Mouse (Mus musculus): ENCODE measurements around the gene Scaper. TPM values are rescaled to one million over a fixed set of nuclear protein-coding genes. Genes with fewer than 3 reads are reported as not detected.

Scaper gene
- polyA plus RNA-seq, 1 experiment from 2014 or later = 12.2 TPM

- ATAC-seq (ENCODE audit: insufficient number of reproducible peaks, insufficient read depth, low FRiP score, low TSS enrichment, low read depth) = peak; percentile 30; the same call in 1 of the 2 replicates
- Histone ChIP-seq H3K36me3 (no peaks in the 10 kb centered on the region), H3K4me2 (peak overlapping the region; percentile 51), H3K27me3 (peaks cover 86% of the 10 kb centered on the region), H3K27ac (no peak overlapping the region), H3K4me1 (replicated peaks) (peaks cover 57% of the 10 kb centered on the region), H3K9me3 (no peaks in the 10 kb centered on the region), H3K9ac (replicated peaks) (no peak overlapping the region), H3K4me3 (replicated peaks) (peak overlapping the region; percentile 27)
- 2% methylated on average over 63 of the region's 63 CpGs for WGBS
Observed at GRCm38 (mm10) chr9:55546176-55547010, 391.5 kb downstream of the Scaper start.

DNA sequence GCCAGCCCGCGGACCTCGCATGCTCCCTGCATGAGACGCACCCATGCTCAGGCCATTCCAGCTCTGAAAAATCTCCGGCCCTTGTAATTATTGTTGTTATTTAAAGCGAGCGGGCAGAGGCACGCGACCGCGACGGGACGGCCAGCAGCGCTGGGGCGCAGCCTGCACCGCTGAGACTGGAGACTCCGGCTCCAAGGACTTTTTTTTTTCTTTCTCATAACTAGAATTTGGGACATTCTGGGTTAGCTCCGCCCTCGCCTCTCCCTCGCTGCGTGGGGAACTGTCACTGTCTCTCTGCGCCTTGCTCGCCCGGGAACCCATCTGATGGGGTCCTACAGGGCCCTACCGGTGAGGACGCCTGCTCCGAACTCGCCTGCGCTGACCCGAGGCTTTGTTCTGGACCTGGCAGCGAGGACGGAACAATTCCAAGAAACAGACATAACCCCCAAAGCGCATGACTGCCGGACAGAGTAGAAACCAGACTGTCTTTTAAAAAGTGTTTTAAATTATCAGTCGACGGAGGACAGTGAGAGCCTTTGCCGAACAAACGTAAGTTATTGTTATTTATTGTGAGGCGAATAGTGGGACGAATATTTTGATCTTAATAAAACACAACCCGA is 392.3 kb downstream of the Scaper start:
- Histone ChIP-seq H3K36me3 (no peaks in the 10 kb centered on the region), H3K4me1 (replicated peaks) (peaks cover 58% of the 10 kb centered on the region), H3K27me3 (peaks cover 92% of the 10 kb centered on the region), H3K27ac (no peak overlapping the region), H3K4me3 (replicated peaks) (peak overlapping the region; percentile 27), H3K9ac (replicated peaks) (no peak overlapping the region), H3K4me2 (peak overlapping the region; percentile 51), H3K9me3 (no peaks in the 10 kb centered on the region)
- WGBS = 6% methylated on average over 41 of the region's 41 CpGs
- ATAC-seq (ENCODE audit: insufficient number of reproducible peaks, insufficient read depth, low FRiP score, low TSS enrichment, low read depth) = no peak

- no peak for ATAC-seq (ENCODE audit: insufficient number of reproducible peaks, insufficient read depth, low FRiP score, low TSS enrichment, low read depth)
- peaks cover 60% of the 10 kb centered on the region for H3K4me1 ChIP-seq (replicated peaks)
- no peaks in the 10 kb centered on the region for H3K36me3 ChIP-seq
- H3K27ac ChIP-seq = no peak overlapping the region
- peaks cover 97% of the 10 kb centered on the region for H3K27me3 ChIP-seq
- 1% methylated on average over 30 of the region's 30 CpGs for WGBS
- no peaks in the 10 kb centered on the region for H3K9me3 ChIP-seq
- peak overlapping the region; percentile 51 for H3K4me2 ChIP-seq
- H3K9ac ChIP-seq (replicated peaks) = no peak overlapping the region
- peak overlapping the region; percentile 27 for H3K4me3 ChIP-seq (replicated peaks)
Observed at GRCm38 (mm10) chr9:55544861-55545555, 392.9 kb downstream of the Scaper start.

GRCm38 (mm10) chr9:55543703-55544401 is 394.1 kb downstream of the Scaper start:
- H3K27me3 ChIP-seq = peaks cover 96% of the 10 kb centered on the region
- H3K4me2 ChIP-seq = peak overlapping the region; percentile 51
- 1% methylated on average over 46 of the region's 46 CpGs for WGBS
- H3K9me3 ChIP-seq = no peaks in the 10 kb centered on the region
- peak overlapping the region; percentile 45 for H3K4me3 ChIP-seq (replicated peaks)
- no peak for ATAC-seq (ENCODE audit: insufficient number of reproducible peaks, insufficient read depth, low FRiP score, low TSS enrichment, low read depth)
- 0 out of 2 replicates have a peak overlapping the region, but pooled peaks have one; percentile 38 for H3K9ac ChIP-seq (replicated peaks)
- H3K4me1 ChIP-seq (replicated peaks) = peaks cover 58% of the 10 kb centered on the region
- H3K36me3 ChIP-seq = no peaks in the 10 kb centered on the region
- H3K27ac ChIP-seq = no peak overlapping the region

GRCm38 (mm10) chr9:55543336-55543702 is 394.6 kb downstream of the Scaper start:
- peaks cover 63% of the 10 kb centered on the region for H3K4me1 ChIP-seq (replicated peaks)
- H3K4me2 ChIP-seq = peak overlapping the region; percentile 51; the same call in 1 of the 2 replicates
- 10% methylated on average over 8 of the region's 8 CpGs for WGBS
- ATAC-seq (ENCODE audit: insufficient number of reproducible peaks, insufficient read depth, low FRiP score, low TSS enrichment, low read depth) = no peak
- H3K27me3 ChIP-seq = peaks cover 96% of the 10 kb centered on the region
- peak overlapping the region; percentile 45 for H3K4me3 ChIP-seq (replicated peaks)
- H3K27ac ChIP-seq = no peak overlapping the region
- no peak overlapping the region for H3K9ac ChIP-seq (replicated peaks)
- no peaks in the 10 kb centered on the region for H3K36me3 ChIP-seq
- H3K9me3 ChIP-seq = no peaks in the 10 kb centered on the region

DNA sequence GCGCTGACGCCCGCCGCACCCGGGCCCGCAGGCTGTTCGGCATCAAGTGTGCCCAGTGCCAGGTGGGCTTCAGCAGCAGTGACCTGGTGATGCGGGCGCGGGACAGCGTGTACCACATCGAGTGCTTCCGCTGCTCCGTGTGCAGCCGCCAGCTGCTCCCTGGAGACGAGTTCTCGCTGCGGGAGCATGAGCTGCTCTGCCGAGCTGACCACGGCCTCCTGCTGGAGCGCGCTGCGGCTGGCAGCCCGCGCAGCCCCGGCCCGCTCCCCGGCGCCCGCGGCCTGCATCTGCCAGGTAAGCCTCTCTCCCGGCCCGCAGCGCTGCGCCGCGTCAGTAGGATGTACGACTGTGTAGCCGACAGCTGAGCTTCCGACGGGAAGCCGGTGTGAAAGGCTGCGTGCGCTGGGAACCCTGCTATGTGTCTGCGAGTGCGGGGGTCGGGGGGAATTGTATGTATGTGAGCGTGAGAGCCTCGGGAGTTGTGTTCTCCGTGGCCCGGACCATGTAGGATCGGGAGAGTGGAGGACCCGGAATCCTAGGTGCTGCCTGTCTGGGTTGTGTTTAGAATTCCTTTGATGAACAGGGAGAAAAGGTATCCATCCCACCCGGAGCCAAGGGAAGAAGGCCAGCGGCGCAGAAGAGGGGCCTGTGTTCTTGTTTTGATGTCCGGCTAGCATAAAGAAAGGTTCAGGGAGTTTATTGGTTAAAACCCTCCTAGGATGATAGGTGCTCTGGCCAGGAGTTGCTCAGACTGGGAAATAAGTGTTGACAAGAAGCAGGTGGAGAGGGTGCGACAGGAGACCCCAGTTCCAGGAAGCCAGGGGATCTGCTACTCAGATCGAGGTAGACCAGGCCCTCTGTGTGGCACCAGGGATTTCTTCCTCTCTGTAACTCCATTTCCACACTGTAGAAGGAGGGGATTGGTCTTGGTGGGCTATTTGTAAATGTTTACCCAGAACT is 395.3 kb downstream of the Scaper start:
- Histone ChIP-seq H3K27ac (no peak overlapping the region), H3K36me3 (no peaks in the 10 kb centered on the region), H3K27me3 (peaks cover 95% of the 10 kb centered on the region), H3K9me3 (no peaks in the 10 kb centered on the region), H3K4me1 (replicated peaks) (peaks cover 64% of the 10 kb centered on the region), H3K4me3 (replicated peaks) (peak overlapping the region; percentile 45), H3K9ac (replicated peaks) (peak overlapping the region; percentile 47; the same call in 1 of the 2 replicates), H3K4me2 (peak overlapping the region; percentile 71)
- 2% methylated on average over 59 of the region's 59 CpGs for WGBS
- no peak for ATAC-seq (ENCODE audit: insufficient number of reproducible peaks, insufficient read depth, low FRiP score, low TSS enrichment, low read depth)

- H3K9ac ChIP-seq (replicated peaks) = peak overlapping the region; percentile 47; the same call in 1 of the 2 replicates
- H3K9me3 ChIP-seq = no peaks in the 10 kb centered on the region
- H3K4me1 ChIP-seq (replicated peaks) = peaks cover 63% of the 10 kb centered on the region
- no peaks in the 10 kb centered on the region for H3K36me3 ChIP-seq
- H3K4me3 ChIP-seq (replicated peaks) = peak overlapping the region; percentile 45
- ATAC-seq (ENCODE audit: insufficient number of reproducible peaks, insufficient read depth, low FRiP score, low TSS enrichment, low read depth) = no peak
- under 1% methylated on average over 59 of the region's 59 CpGs for WGBS
- H3K4me2 ChIP-seq = peak overlapping the region; percentile 71
- H3K27me3 ChIP-seq = peaks cover 95% of the 10 kb centered on the region
- H3K27ac ChIP-seq = no peak overlapping the region
Observed at GRCm38 (mm10) chr9:55541681-55542365, 396.1 kb downstream of the Scaper start.

- no peaks in the 10 kb centered on the region for H3K36me3 ChIP-seq
- WGBS = under 1% methylated on average over 28 of the region's 28 CpGs
- H3K4me1 ChIP-seq (replicated peaks) = peaks cover 54% of the 10 kb centered on the region
- peak overlapping the region; percentile 50 for H3K27ac ChIP-seq
- H3K4me2 ChIP-seq = peak overlapping the region; percentile 71
- ATAC-seq (ENCODE audit: insufficient number of reproducible peaks, insufficient read depth, low FRiP score, low TSS enrichment, low read depth) = peak; percentile 90
- peaks cover 93% of the 10 kb centered on the region for H3K27me3 ChIP-seq
- peak overlapping the region; percentile 45 for H3K4me3 ChIP-seq (replicated peaks)
- H3K9ac ChIP-seq (replicated peaks) = peak overlapping the region; percentile 40; the same call in 1 of the 2 replicates
- H3K9me3 ChIP-seq = no peaks in the 10 kb centered on the region
Observed at GRCm38 (mm10) chr9:55540888-55541287, 397.0 kb downstream of the Scaper start.

- peak overlapping the region; percentile 50 for H3K27ac ChIP-seq
- WGBS = under 1% methylated on average over 12 of the region's 12 CpGs
- peak overlapping the region; percentile 40 for H3K9ac ChIP-seq (replicated peaks)
- H3K9me3 ChIP-seq = no peaks in the 10 kb centered on the region
- peaks cover 49% of the 10 kb centered on the region for H3K4me1 ChIP-seq (replicated peaks)
- peak overlapping the region; percentile 45 for H3K4me3 ChIP-seq (replicated peaks)
- ATAC-seq (ENCODE audit: insufficient number of reproducible peaks, insufficient read depth, low FRiP score, low TSS enrichment, low read depth) = no peak
- peaks cover 88% of the 10 kb centered on the region for H3K27me3 ChIP-seq
- no peaks in the 10 kb centered on the region for H3K36me3 ChIP-seq
- H3K4me2 ChIP-seq = peak overlapping the region; percentile 71
Observed at GRCm38 (mm10) chr9:55540391-55540770, 397.5 kb downstream of the Scaper start.

Data from limb, embryonic 12.5 days (tissue).